Mouse (Mus musculus) intestine, embryonic 15.5 days (tissue): Measurements from ENCODE around the gene Susd1. TPM values are rescaled to one million over a fixed set of nuclear protein-coding genes. Genes with fewer than 3 reads are reported as not detected.

Experiments
- ATAC-seq: fragments of 200-750 bp; cut with Nextera tagmentation; 2 replicates; pipeline ENCODE4 v1.8.0; 2017; ENCODE audit warnings: moderate TSS enrichment, moderate library complexity
- H3K27ac ChIP-seq: fragments of 300-500 bp; sonication (generic); 2 replicates; pipeline ENCODE4 v1.5.1; 2015; ENCODE audit warnings: mild to moderate bottlenecking, inconsistent platforms
- H3K27me3 ChIP-seq: fragments of 300-500 bp; sonication (generic); replicated peaks from 2 replicates; pipeline ENCODE4 v1.6.1; 2015; ENCODE audit warnings: inconsistent platforms
- H3K36me3 ChIP-seq: fragments of 300-500 bp; sonication (generic); 2 replicates; pipeline ENCODE4 v1.6.1; 2015; ENCODE audit warnings: inconsistent platforms
- H3K4me1 ChIP-seq: fragments of 300-500 bp; sonication (generic); replicated peaks from 2 replicates; pipeline ENCODE4 v1.6.1; 2015; ENCODE audit warnings: inconsistent platforms
- H3K4me2 ChIP-seq: fragments of 300-500 bp; sonication (generic); replicated peaks from 2 replicates; pipeline ENCODE4 v1.6.1; 2015; ENCODE audit warnings: mild to moderate bottlenecking, inconsistent platforms
- H3K4me3 ChIP-seq: fragments of 300-500 bp; sonication (generic); replicated peaks from 2 replicates; pipeline ENCODE4 v1.5.1; 2015; ENCODE audit warnings: inconsistent platforms
- H3K9ac ChIP-seq: fragments of 300-500 bp; sonication (generic); 2 replicates; pipeline ENCODE4 v1.6.1; 2015; ENCODE audit warnings: inconsistent platforms
- H3K9me3 ChIP-seq: fragments of 300-500 bp; sonication (generic); 2 replicates; pipeline ENCODE4 v1.6.1; 2016; ENCODE audit warnings: inconsistent platforms
- WGBS: fragments of 180-500 bp; shearing (Covaris S2); methylation state at CpG from one replicate; pipeline ENCODE4 v1.1.7; 2015; 5-methylcytosine and 5-hydroxymethylcytosine counted together
- polyA plus RNA-seq: library from polyadenylated mRNA; unstranded; fragments of >200 nt; fragmentation: Nextera tagmentation; extraction: Ambion mirVana; gene quantifications from 2 replicates; pipeline ENCODE4 v1.2.1, GENCODE M21; 2015

Susd1 gene
- polyA plus RNA-seq, 1 experiment from 2014 or later = 10.8 TPM

DNA sequence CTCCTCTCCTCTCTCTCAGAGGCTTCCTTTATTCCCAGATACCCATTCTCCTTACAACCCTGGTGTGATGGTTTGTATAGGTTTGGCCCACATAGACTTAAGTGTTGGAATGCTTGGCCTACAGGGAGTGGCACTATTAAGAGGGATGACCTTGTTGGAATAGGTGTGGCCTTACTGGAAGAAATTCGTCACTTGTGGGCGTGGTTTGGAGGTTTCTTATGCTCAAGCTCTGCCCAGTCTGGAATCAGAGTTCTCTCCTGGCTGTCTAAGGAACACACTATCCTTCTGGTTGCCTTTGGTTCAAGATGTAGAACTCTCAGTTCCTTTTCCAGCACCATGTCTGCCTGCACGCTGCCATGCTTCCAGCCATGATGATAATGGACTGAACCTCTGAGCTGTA is 12.5 kb upstream of the Susd1 start:
- Histone ChIP-seq H3K27ac (no peak overlapping the region), H3K9me3 (no peaks in the 10 kb centered on the region), H3K36me3 (no peaks in the 10 kb centered on the region), H3K4me1 (peaks cover 6% of the 10 kb centered on the region; the same call in 1 of the 2 replicates), H3K27me3 (no peaks in the 10 kb centered on the region), H3K4me2 (no peak overlapping the region), H3K9ac (no peak overlapping the region), H3K4me3 (no peak overlapping the region)
- WGBS = 82% methylated on average over 3 of the region's 3 CpGs
- ATAC-seq = no peak

- Histone ChIP-seq H3K27ac (no peak overlapping the region), H3K36me3 (no peaks in the 10 kb centered on the region), H3K9me3 (no peaks in the 10 kb centered on the region), H3K4me3 (no peak overlapping the region), H3K4me2 (no peak overlapping the region), H3K9ac (no peak overlapping the region), H3K4me1 (peaks cover 9% of the 10 kb centered on the region; the same call in 1 of the 2 replicates), H3K27me3 (no peaks in the 10 kb centered on the region)
- WGBS = 80% methylated on average over 6 of the region's 6 CpGs
- no peak for ATAC-seq
Observed at GRCm38 (mm10) chr4:59450234-59450854, 11.9 kb upstream of the Susd1 start.

GRCm38 (mm10) chr4:59447296-59447695 is 8.9 kb upstream of the Susd1 start:
- Histone ChIP-seq H3K4me3 (no peak overlapping the region), H3K36me3 (no peaks in the 10 kb centered on the region), H3K27ac (no peak overlapping the region), H3K9ac (no peak overlapping the region), H3K4me1 (peaks cover 9% of the 10 kb centered on the region; the same call in 1 of the 2 replicates), H3K9me3 (no peaks in the 10 kb centered on the region), H3K4me2 (no peak overlapping the region), H3K27me3 (no peaks in the 10 kb centered on the region)
- ATAC-seq = no peak
- 58% methylated on average over 1 of the region's 1 CpGs for WGBS

- WGBS = 52% methylated on average over 6 of the region's 6 CpGs
Observed at GRCm38 (mm10) chr4:59445516-59445915, 7.1 kb upstream of the Susd1 start.

DNA sequence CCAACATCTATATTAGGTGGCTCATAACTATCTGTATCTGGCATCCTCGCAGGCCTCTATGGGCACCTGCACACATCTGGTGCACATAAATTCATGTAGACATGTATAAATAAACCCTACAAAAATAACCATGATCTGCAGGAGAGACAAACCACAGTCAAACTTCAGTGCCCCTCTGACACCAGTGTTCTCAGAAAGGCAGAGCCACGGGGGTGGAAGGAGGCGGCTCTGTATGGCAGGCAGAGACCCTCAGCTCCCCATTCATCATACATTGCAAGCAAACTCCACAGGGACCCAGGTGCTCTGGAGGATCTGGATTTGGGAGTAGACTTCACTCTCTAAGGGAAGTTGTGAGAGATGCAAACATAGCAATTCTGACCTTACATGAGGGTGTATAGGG is 6.6 kb upstream of the Susd1 start:
- Histone ChIP-seq H3K4me2 (no peak overlapping the region), H3K9me3 (no peaks in the 10 kb centered on the region), H3K4me3 (no peak overlapping the region), H3K27me3 (no peaks in the 10 kb centered on the region), H3K4me1 (peaks cover 9% of the 10 kb centered on the region; the same call in 1 of the 2 replicates), H3K9ac (no peak overlapping the region), H3K36me3 (no peaks in the 10 kb centered on the region), H3K27ac (no peak overlapping the region)
- WGBS = 60% methylated on average over 3 of the region's 3 CpGs
- no peak for ATAC-seq

More at GRCm38 (mm10) chr4:59445516-59445915, 7.1 kb upstream of the Susd1 start:
- H3K36me3 ChIP-seq = no peaks in the 10 kb centered on the region
- no peak overlapping the region for H3K9ac ChIP-seq
- no peaks in the 10 kb centered on the region for H3K9me3 ChIP-seq
- H3K27ac ChIP-seq = no peak overlapping the region
- H3K4me3 ChIP-seq = no peak overlapping the region
- H3K27me3 ChIP-seq = no peaks in the 10 kb centered on the region
- H3K4me2 ChIP-seq = no peak overlapping the region
- no peak for ATAC-seq
- H3K4me1 ChIP-seq = peaks cover 9% of the 10 kb centered on the region; the same call in 1 of the 2 replicates

GRCm38 (mm10) chr4:59444085-59444484 is 5.7 kb upstream of the Susd1 start:
- Histone ChIP-seq H3K4me2 (no peak overlapping the region), H3K9me3 (no peaks in the 10 kb centered on the region), H3K9ac (no peak overlapping the region), H3K27ac (no peak overlapping the region), H3K4me3 (no peak overlapping the region), H3K4me1 (peaks cover 9% of the 10 kb centered on the region; the same call in 1 of the 2 replicates), H3K27me3 (no peaks in the 10 kb centered on the region), H3K36me3 (no peaks in the 10 kb centered on the region)
- 76% methylated on average over 4 of the region's 4 CpGs for WGBS
- ATAC-seq = no peak

- Histone ChIP-seq H3K4me3 (no peak overlapping the region), H3K9me3 (no peaks in the 10 kb centered on the region), H3K27ac (no peak overlapping the region), H3K27me3 (no peaks in the 10 kb centered on the region), H3K4me1 (0 out of 2 replicates have a peak, but pooled peaks cover 3% of the 10 kb centered on the region), H3K9ac (no peak overlapping the region), H3K36me3 (no peaks in the 10 kb centered on the region), H3K4me2 (no peak overlapping the region)
- 62% methylated on average over 1 of the region's 1 CpGs for WGBS
- no peak for ATAC-seq
Observed at GRCm38 (mm10) chr4:59441265-59441664, 2.8 kb upstream of the Susd1 start.

DNA sequence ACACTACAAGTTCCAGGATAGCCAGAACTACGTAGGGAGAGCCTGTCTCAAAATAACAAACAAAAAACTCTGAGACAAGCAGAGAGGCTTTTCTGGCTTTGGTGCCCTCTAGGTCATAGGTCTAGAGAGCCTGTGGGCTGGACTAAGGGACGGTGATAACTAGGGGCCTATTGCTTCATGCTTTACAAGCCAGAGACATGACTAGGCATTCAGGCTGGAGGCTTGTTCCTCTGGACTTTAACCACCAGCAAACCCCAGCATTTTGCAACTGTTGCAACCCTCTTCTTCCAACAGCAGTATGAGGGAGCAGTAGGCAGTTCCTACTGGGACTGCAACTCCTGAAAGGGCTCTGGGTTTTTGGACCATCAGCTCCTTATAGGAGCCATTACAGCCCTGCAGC is 1.5 kb upstream of the Susd1 start:
- no peaks in the 10 kb centered on the region for H3K4me1 ChIP-seq
- H3K36me3 ChIP-seq = no peaks in the 10 kb centered on the region
- peak overlapping the region; percentile 66 for H3K27ac ChIP-seq
- H3K9me3 ChIP-seq = no peaks in the 10 kb centered on the region
- no peaks in the 10 kb centered on the region for H3K27me3 ChIP-seq
- no peak overlapping the region for H3K4me2 ChIP-seq
- ATAC-seq = peak; percentile 79
- H3K4me3 ChIP-seq = no peak overlapping the region
- no peak overlapping the region for H3K9ac ChIP-seq
- WGBS = 46% methylated on average over 2 of the region's 2 CpGs

DNA sequence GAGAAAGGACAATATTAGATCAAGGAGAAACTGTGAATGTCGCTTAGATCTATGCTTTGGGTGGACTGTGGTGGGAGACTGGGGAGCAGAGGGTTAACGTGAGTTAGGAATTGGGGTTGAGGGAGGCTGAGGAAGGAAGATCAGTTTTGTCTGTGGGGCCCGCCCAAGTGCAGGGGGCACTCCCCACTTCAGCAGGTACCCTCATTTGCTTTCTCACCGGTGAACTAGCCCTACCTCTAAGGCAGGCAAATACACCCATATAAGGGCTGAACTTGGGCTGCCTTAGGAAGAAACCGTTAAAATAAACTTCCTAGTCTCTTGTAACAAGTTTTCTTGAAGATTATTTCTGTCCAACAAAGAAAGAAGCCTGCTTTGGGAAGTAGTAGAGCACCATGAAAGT is 608 bp upstream of the Susd1 start:
- H3K36me3 ChIP-seq = no peaks in the 10 kb centered on the region
- H3K9me3 ChIP-seq = no peaks in the 10 kb centered on the region
- H3K27ac ChIP-seq = peak overlapping the region; percentile 28; the same call in 1 of the 2 replicates
- WGBS = 16% methylated on average over 5 of the region's 5 CpGs
- peak overlapping the region; percentile 97 for H3K4me2 ChIP-seq
- no peaks in the 10 kb centered on the region for H3K4me1 ChIP-seq
- peak overlapping the region; percentile 72 for H3K4me3 ChIP-seq
- no peak overlapping the region for H3K9ac ChIP-seq
- ATAC-seq = no peak
- no peaks in the 10 kb centered on the region for H3K27me3 ChIP-seq

GRCm38 (mm10) chr4:59435951-59436350 is 2.5 kb downstream of the Susd1 start:
- no peaks in the 10 kb centered on the region for H3K27me3 ChIP-seq
- H3K27ac ChIP-seq = no peak overlapping the region
- 87% methylated on average over 4 of the region's 4 CpGs for WGBS
- H3K4me2 ChIP-seq = no peak overlapping the region
- H3K4me3 ChIP-seq = no peak overlapping the region
- H3K9ac ChIP-seq = no peak overlapping the region
- no peaks in the 10 kb centered on the region for H3K9me3 ChIP-seq
- ATAC-seq = no peak
- H3K4me1 ChIP-seq = no peaks in the 10 kb centered on the region
- no peaks in the 10 kb centered on the region for H3K36me3 ChIP-seq

DNA sequence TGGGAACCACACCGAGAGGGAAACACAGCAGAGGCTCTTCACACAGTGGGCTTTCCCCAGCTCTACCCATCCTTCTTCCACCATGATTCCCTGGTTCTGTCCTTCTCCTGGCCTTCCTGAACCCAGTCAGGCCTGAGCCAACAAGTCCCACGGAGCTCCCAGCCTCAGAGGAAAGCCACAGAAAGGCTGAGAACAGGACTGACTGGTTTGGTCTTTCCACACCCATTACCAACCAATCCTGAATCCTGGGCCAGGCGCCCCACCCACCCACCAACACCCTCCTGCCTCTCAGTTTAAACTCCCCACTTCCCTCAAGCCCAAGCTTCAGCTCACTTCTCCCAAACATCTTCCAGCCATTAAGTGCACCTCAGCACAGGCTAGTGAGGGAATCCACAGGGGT is 4.4 kb downstream of the Susd1 start:
- peak overlapping the region; percentile 18; the same call in 1 of the 2 replicates for H3K4me2 ChIP-seq
- H3K27ac ChIP-seq = 0 out of 2 replicates have a peak overlapping the region, but pooled peaks have one; percentile 18
- H3K9ac ChIP-seq = no peak overlapping the region
- no peaks in the 10 kb centered on the region for H3K36me3 ChIP-seq
- H3K9me3 ChIP-seq = no peaks in the 10 kb centered on the region
- peak; percentile 72 for ATAC-seq
- no peak overlapping the region for H3K4me3 ChIP-seq
- WGBS = 55% methylated on average over 3 of the region's 3 CpGs
- H3K27me3 ChIP-seq = no peaks in the 10 kb centered on the region
- H3K4me1 ChIP-seq = no peaks in the 10 kb centered on the region

GRCm38 (mm10) chr4:59429128-59429527 is 9.3 kb downstream of the Susd1 start:
- Histone ChIP-seq H3K9ac (no peak overlapping the region), H3K27me3 (no peaks in the 10 kb centered on the region), H3K4me2 (no peak overlapping the region), H3K9me3 (no peaks in the 10 kb centered on the region), H3K36me3 (no peaks in the 10 kb centered on the region), H3K4me1 (no peaks in the 10 kb centered on the region), H3K27ac (no peak overlapping the region), H3K4me3 (no peak overlapping the region)
- 81% methylated on average over 6 of the region's 6 CpGs for WGBS
- ATAC-seq = no peak

DNA sequence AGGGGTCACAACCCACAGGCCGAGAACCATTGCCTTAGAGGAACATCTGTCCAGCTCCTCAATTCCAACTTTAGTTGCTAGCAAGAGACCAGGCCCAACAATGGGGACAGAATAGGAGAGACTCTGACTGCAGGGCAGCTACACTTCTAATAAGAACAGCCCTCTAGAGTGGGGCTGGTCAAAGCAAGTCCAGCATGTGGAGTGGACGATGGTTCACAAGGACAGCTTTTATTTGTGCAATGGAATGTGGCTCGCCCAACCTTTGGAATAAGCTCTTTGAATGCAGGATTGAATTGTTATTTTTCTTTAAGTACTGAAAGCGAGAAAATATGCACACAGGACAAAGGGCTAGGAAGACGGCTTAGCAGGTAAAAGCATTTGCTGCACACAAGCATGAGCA is 12.0 kb downstream of the Susd1 start:
- ATAC-seq = no peak
- no peaks in the 10 kb centered on the region for H3K36me3 ChIP-seq
- H3K4me3 ChIP-seq = no peak overlapping the region
- H3K27me3 ChIP-seq = no peaks in the 10 kb centered on the region
- no peaks in the 10 kb centered on the region for H3K4me1 ChIP-seq
- WGBS = 85% methylated on average over 5 of the region's 5 CpGs
- no peak overlapping the region for H3K27ac ChIP-seq
- H3K9ac ChIP-seq = no peak overlapping the region
- no peaks in the 10 kb centered on the region for H3K9me3 ChIP-seq
- no peak overlapping the region for H3K4me2 ChIP-seq
